Mouse (Mus musculus) gastrocnemius, postnatal 4 days (tissue): ENCODE results near the gene Ddx39. TPM values are rescaled to one million over a fixed set of nuclear protein-coding genes. Genes with fewer than 3 reads are reported as not detected.
A peak's percentile ranks its signal among the peaks of the same experiment; 100 is the strongest.

Experiments
- DNase-seq, 2 experiments: peaks; one replicate each; pipeline ENCODE4 v3.0.0; 2021 to 2022; ENCODE audit warnings: low spot score in 2 of 2, mixed read lengths in 2 of 2
- total RNA-seq, 2 experiments: library from RNA; stranded (reverse); gene quantifications; 2 replicates each; pipeline ENCODE4 v1.2.3; 2021

Gene Ddx39
- total RNA-seq, 2 experiments from 2014 or later = 26.1 to 27.5 TPM

DNA sequence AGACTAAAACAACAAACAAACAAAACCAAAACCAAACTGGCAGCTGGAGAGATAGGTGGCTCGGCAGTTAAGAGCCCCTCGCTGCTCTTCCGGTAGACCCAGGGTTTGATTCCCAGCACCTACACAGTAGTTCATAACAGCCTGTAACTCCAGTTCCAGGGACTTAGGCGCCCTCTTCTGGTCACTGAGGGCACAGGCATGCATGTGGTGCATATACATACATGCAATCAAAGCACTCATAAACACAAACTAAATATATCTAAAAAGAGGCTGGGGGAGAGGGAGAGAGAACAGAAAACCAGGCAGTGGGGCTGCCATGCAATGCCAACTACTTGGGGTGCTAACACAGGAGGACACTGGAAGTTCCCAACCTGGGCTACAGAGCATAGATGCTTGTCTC, 22.4 kb downstream of the Ddx39 start:
- no peak for DNase-seq

DNA sequence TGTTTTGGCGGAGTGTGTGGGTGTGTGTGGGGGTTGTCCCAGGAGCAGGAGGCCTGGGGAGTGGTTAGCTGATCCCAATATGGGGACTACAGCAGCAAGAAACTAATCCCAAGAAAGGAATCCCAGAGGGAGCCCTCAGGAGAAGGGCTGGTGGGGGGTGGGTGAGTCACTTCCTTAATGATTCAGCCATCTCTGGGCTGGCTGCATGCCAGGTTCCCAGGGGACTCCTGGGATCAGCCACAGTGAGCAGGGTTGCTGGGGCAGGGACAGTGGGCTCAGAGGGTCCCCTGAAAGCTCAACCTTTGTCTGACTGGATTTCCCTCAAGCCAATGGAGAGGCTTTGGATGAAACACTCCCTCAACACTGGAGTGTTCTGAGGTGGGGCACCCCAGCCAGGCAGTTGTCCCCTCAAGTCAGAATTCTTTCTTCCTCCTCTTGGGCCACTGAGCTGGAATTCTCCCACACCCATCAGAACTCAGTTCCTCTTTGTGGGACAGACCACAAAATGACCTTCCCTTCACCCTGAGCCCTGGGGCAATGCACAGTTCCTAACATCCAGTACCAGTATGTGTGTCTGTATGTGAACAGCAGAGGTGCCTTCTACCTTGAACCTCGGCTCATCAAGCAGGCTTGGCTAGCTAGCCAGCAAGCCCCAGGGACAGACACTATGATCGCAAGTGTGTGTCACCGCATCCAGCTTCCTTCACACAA, 23.0 kb downstream of the Ddx39 start:
- peak in 1 of 2 experiments; percentile 49 for DNase-seq

DNA sequence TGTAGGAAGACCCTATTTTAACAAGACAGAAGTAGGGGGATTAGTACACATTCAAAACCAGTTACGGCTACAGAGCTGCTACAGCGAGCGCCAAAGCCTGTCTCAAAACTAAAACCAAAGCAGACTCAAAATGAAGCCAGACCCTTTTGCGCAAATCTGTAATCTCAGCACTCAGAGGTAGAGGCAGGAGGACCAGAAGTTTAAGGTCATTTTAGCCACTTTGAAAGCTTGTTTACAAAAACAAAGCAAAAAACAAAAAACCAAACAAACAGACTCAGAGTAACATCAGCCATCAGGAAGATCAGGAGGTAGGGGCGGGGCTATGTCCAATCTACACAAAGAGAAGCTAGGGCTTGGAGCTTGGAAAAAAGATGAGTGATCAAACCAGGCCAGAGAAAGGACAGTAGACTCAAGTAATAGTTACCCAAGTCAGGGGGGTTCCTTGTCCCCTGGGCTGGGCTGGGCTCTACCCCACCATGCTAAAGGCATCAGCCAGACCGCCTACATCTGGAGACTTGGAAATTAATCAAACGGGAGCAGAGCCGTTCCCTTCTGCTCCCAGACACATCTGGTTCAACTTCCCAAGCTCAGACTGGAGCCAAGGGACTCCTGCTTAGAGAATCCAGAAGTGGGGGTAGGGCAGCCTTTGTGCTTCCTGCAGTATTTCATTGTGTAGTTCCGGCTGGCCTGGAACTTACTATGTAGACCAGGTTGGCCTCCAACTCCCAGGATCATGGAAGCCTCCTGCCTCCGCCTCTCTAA, 24.2 kb downstream of the Ddx39 start:
- no peak for DNase-seq

DNA sequence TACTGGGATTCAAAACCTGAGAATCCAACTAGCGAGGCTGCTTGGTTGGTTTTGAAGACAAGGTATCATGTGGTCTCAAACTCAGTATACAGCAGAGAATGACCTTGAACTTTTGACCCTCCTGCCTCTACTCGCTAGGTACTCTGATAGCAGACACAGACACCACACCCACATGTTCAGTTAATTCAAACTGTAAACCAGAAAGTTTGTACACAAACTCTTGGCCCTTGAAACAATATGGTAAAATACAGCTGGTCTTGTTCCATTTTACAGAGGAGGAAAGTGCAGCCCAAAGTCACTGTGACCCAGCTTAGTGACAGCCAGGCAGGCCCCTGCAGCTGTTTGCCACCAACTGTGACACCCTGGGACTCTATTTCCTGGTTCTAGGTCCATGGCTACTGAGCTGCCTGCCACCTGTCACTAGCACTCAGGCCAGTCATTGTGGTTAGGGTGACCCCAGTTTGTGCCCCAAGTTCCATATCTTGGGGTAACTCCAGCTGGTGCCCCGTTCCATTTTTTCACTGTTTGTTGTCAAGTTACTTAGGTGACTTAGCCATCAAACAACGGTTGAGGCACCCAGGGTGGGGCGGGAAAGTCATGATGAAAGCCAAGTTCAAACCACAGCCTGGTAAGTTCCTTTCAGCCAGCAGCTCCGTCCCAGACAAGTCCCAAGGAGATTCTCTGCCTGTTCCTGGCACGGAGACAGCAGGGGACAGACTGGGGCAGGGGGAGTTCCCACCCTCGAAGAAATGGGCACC, 24.9 kb downstream of the Ddx39 start:
- DNase-seq = no peak

DNA sequence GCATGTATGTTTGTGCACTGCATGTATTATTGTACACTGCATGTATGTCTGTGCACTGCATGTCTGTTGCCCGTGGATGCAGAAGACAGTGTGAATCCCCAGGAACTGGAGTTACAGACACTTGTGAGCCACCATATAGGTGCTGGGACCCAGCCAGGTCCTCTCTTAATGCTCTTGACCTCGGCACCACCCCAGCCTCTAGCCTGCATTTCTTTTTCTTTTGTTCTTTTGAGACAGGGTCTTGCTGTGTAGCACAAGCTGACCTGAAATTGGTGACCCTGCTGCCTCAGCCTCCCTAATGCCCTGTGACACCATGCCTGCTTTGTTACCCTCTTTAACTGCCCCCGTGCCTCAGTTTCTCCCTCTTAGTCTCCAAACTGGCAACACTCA, 25.6 kb downstream of the Ddx39 start:
- no peak for DNase-seq

DNA sequence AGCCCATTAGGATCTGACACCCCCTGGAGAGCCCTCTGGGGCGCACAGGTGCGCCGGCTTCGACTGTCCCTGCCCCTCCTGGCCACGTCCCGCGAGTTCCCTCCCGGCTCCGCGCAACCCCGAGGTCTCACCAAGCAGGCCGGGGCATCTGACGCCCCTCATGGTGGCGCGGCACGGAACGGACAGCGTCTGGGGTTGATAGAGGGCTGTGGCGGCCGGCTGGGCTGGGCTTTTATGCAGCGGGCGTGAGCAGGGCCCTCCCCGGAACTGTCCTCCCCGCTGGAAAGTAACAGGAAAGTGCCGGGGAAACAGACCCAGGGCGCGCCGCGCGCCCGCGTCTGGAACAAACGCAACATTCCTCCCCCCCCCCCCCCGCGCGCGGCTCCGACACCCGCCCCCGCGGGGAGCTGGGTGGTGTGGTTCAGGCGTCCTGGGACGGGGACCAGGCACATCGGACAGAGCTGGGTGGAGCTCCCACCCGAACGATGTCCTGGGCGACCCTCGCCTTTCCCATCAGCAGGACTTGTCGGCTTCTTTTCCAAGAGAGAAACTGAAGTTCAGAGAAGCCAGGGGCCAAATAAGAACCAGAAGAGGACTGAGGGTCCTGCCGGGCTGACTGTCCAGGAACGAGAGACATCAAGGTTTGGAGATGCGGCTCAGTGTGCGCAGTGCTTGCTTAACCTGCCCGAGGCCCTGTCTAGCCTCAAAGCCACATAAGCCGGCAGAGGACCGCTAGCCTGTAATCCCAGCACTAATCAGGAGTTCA, 26.2 kb downstream of the Ddx39 start, which contains the start of gene Adgre5:
Gene Adgre5 (minus strand): TSS at position 351 of the 766 bp plus-strand sequence.
- DNase-seq = peak; percentile 60 to 80

DNA sequence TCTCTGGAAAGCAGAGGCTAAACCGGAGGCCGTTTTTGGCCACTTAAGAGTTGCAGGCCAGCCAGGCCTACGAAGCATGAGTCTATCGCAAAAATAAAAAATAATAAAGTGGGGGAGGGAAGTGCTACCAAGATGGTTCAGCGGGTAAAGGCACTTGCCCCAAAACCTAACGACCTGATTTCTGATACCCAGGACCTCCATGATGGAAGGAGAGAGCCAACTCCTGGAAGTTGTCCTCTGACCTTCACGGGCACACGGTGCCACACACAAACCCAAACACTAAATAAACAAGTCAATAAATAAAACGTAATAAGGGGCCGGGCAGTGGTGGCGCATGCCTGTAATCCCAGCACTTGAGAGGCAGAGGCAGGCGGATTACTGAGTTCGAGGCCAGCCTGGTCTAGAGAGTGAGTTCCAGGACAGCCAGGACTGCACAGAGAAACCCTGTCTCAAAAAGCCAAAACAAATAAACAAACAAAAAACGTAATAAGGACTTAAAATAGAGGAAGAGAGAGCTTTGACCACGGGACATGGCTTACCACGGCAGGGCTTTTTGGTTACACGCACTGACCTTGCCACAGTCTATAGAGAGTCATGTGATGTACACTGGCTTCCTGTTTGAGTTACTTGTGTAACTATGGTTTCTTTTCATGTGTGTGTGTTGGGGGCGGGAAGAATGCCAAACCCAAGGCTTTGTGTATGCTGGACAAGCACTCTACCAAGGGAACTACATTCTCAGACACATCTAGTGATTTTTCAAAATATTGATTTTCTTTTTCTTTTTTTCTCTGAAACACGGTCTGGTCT, 27.1 kb downstream of the Ddx39 start:
- DNase-seq = no peak

DNA sequence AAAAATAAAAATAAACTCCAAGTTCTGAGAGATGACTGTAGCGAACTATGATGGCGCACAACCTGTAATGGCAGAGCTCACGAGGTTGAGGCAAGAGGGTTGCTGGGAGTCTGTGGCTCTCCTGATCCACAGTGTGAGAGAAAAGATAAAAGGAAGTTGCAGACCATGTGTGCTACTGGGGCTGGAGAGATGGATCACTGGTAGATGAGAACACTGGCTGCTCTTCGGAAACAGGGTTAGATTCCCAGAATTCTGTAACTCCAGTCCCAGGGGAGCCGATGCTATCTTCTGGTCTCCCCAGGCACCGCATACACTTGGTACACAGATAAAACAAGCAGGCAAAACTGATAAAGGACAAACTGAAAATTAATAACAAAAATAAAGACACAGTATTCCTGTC, 28.0 kb downstream of the Ddx39 start:
- no peak for DNase-seq

DNA sequence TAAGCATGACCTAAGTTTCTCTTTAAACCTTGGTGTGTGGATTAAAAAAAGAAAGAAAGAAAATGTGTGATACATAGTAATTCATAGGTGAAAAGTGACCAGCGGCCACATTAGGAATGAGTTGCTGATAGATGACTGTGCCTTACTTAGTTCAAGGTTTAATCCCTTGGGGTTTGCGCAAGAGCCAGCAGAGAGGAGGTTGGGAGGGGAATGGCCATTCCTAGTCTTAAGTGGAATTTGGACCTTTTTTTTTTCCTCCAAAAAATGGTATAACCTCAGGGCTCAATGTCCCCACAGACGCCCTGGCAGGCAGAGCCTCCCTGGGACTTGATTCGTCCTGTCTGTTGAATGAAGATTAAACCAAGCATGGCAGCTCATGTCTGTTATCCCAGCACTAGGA, 29.1 kb downstream of the Ddx39 start:
- no peak for DNase-seq

DNA sequence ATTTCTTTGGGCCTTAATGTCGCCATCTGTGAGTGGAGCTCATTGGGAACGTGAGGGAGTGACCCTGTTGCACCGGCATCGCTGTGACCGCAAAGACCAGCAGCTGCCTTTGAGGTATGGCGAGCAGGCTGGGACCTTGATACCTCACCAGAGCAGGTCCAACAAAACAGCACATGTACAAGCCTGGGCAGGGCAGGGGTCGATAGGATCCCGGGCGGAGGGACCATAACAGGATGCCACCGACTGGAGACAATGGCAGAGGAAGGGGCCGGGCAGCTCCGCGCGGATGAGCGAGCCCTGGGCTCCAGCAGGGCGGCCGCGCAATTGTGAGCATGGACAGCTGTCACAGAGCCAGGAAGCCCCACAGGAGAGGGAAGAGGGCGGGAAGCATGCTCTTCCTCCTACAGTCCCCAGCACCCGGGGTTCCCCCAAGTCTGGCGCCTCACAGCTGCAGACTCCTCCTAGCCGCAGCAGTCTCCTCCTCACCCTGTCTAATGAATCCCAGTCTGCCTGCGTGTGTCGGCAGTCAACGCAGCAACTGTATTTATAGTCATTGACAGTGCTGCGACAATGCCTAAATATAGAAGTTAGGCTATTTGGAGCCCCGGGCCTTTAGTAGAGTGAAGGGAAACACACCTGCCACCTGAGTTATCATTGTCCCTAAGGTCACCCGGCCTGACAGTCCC, 32.8 kb downstream of the Ddx39 start:
- DNase-seq = peak in 1 of 2 experiments; percentile 70

DNA sequence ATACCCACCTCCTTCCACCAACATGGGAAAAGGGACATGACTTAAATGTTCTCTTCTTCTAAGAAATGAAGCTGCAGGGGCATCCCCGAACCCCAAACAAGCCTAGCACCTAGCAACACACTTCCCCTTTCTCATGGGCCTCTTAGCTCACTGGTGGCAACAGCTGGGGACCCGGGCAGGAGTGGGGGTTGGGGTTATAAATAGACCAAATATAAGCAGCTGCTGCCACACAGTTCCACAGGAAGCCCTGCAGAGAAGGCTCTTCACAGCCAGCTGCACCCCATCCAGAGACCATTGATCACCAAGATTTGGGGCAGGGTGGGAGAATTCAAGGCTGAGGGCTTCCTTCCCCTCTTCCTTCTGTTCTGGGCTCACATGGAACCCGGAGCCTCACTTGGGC, 33.7 kb downstream of the Ddx39 start:
- peak in 1 of 2 experiments; percentile 46 for DNase-seq

DNA sequence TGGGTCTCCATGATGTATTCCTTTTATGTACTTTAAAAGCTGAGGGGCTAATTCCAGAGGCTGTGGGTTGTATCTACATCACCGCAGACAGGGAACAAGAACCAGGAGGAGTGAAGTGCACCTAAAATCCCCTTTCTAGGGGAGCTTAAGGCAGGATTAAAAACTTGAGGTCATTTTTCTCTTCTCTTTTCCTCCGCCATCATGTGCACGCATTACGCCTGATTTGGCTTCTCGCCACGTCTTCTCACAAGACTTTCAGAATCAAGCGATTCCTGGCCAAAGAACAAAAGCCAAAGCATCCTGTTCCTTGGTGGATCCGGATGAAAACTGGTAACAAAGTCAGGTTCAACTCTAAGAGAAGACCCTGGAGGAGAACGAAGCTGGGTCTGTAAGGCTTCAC, 34.3 kb downstream of the Ddx39 start:
- peak in 1 of 2 experiments; percentile 42 for DNase-seq

DNA sequence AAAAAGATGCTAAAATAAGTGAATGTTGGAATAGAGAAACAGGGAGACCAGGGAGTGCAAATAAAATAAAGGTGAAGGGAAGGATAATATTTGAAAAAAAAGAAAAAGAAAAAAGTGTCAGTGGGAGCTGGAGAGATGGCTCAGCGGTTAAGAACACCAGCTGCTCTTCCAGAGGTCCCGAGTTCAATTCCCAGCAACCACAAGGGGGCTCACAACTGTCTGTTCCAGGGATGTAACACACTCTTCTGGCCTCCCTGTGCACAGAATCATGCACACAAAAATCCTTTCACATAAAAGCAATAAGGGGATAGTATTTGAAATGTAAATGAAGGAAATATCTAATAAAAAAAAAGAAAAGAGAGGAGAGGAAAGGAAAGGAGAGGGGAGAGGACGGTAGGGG, 39.2 kb downstream of the Ddx39 start:
- no peak for DNase-seq

DNA sequence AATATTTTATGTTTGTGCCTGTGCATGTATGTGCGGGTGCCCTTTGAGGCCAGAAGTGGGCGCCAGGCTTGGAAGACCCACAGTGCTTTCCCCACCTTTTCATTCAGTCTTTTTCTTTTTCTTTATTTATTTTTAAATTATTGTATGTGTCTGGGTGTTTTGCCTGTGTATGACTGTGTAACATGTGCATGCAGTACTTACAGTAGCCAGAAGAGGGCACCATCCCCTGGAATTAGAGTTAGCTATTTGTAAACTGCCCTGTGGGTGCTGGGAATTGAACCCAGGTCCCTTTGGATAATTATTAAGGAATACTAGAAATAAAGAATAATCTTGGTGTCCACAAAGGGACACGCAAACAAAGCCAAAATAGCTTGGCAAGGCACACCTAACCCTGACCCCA, 41.3 kb downstream of the Ddx39 start:
- DNase-seq = no peak

DNA sequence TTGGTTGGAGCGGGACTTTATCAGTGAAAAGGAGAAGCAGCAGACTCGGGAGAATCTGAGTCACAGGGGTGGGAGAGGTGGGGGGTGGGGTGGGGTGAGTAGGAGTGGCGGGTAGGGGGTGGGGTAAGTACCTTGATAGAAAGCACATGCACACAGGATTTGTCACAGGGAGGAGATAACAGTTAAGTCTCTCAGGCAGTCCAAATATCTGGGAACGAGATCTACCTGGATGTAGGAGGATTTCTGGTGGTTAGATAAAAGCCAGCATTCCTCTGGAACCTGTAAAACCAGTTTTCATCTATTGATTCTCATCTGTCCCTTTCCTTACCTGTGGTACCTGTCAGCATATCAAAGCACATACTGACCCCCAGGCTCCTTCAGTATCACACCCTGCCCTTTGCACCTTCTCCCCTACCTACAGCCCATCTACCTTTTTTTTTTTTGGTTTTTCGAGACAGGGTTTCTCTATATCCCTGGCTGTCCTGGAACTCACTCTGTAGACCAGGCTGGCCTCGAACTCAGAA, 42.2 kb downstream of the Ddx39 start:
- DNase-seq = no peak

DNA sequence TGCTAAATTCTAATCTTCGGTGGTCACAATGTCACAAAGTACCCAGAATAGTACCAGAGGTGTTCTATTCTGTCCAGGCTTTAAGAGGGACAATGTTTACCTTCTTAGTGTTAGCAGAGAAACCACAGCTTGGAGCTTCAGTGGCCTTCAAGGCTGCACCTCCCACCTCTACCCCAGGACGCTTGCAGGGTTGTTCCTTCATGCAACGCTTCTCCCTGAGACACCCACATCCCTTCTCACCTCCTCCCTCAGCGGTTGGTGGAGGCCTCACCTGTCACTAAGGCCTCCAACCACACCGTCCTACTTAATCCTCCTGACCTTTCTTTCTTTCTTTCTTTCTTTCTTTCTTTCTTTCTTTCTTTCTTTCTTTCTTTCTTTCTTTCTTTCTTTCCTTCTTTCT, 43.3 kb downstream of the Ddx39 start:
- DNase-seq = no peak

DNA sequence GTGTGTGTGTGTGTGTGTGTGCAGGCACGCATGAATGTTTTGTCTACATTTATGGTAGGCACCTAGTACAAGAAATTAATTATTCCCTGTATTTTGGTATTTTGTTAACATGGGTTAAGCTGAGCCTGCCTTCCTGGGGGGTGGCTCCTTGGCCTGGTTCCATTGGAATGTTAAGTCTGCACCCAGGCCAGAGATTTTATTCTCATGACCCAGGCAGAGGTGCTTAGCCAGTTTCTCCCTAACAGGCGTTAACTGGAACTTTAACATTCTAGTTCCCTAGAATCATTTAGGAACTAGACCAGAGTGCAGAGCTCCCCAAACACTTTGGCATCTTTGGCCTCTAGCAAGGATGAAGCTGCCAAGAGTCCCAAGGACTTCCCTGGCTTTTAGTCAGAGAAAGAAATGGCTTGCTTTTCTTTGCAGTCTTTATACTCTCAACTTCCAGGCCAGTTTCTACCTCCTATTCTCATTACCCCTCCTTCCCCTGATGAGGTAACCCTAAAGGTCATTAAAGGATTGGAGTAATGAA, 44.3 kb downstream of the Ddx39 start:
- no peak for DNase-seq

DNA sequence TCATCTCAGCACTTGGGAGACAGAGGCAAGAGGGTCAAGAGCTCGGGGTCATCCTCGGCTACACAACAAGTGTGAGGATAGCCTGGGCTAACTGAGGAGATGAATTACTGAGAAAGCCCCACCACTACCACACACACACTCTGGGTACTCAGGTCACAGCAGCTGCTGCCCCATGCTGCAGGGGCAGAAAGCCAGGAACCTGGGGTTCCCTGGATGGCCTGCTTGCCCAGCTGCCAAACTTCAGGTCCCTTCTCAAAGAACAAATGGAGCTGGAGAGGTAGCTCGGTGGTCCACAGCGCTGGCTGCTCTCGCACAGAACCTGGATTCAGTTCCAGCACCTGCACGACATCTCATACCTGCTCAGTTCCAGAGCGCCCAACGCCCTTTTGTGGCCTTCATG, 49.1 kb downstream of the Ddx39 start:
- no peak for DNase-seq

DNA sequence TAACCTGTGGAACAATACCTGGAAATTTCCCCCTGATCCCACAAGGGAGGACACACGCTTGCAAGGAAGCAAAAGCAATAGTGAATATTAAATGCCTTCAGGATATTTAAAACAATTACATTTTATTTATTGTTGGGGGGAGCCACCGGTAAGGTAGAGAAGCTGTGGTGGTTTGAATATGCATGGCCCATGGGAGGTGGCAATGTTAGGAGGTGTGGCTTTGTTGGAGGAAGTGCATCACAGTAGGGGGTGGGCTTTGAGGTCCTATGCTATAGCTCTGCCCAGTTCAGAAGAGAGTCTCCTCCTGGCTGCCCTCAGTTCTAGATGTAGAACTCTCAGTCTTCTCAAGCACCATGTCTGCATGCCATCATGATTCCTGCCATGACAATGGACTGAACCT, 49.7 kb downstream of the Ddx39 start:
- no peak for DNase-seq
